Mouse (Mus musculus) duodenum, adult 2 months (tissue): ENCODE measurements around the gene Whrn. TPM values are rescaled to one million over a fixed set of nuclear protein-coding genes. Genes with fewer than 3 reads are reported as not detected.

ENCODE experiments used
- polyA plus RNA-seq: library from polyadenylated mRNA; depleted of rRNA; stranded (reverse); fragments of >200 nt; gene quantifications from 2 replicates; pipeline ENCODE4 v1.2.3, GENCODE M21; 2012; ENCODE audit warnings: low replicate concordance; rRNA removed

Whrn gene
- 16.1 and 30.1 TPM in 2 replicates for polyA plus RNA-seq

GRCm38 (mm10) chr4:63495915-63496278, at the start of gene Whrn:
TSS of gene Whrn (minus strand) at chr4:63495991.

GRCm38 (mm10) chr4:63544494-63545230, 48.9 kb upstream of the Whrn start, which contains the start of gene Atp6v1g1:
TSS of gene Atp6v1g1 (plus strand) at chr4:63544772.

GRCm38 (mm10) chr4:63403040-63403959, 92.5 kb downstream of the Whrn start, which contains the start of gene Akna:
TSS of gene Akna (minus strand) at chr4:63403354.

Other genes with a start within 250 kb of the Whrn start
- 0.13 and 0.50 TPM in 2 replicates for gene Orm1, start 151.4 kb downstream of the Whrn start, polyA plus RNA-seq
- gene Orm3, start 139.8 kb downstream of the Whrn start, polyA plus RNA-seq = not detected in 2 replicates
- not detected in 2 replicates for gene Orm2, start 133.5 kb downstream of the Whrn start, polyA plus RNA-seq
- 6.0 and 10.6 TPM in 2 replicates for gene Akna, start 92.6 kb downstream of the Whrn start, polyA plus RNA-seq
- 12.3 and 12.4 TPM in 2 replicates for gene Atp6v1g1, start 48.8 kb upstream of the Whrn start, polyA plus RNA-seq
- gene Tmem268, start 62.8 kb upstream of the Whrn start, polyA plus RNA-seq = 5.7 and 7.8 TPM in 2 replicates
- not detected in 2 replicates for gene Gm11213, start 109.3 kb upstream of the Whrn start, polyA plus RNA-seq
- not detected in 2 replicates for gene Tex48, start 126.4 kb upstream of the Whrn start, polyA plus RNA-seq
- gene Gm11214, start 167.4 kb upstream of the Whrn start, polyA plus RNA-seq = not detected in 2 replicates
- 0.05 and 0.17 TPM in 2 replicates for gene Tnfsf15, start 249.1 kb upstream of the Whrn start, polyA plus RNA-seq